Mouse (Mus musculus) CH12.LX (cell line): ENCODE measurements around the gene Mrps18b. TPM values are rescaled to one million over a fixed set of nuclear protein-coding genes. Genes with fewer than 3 reads are reported as not detected.

Source experiments
- DNase-seq: peaks from one replicate; pipeline ENCODE4 v3.0.0-alpha.2; 2013; ENCODE audit errors: extremely low read depth
- H3K27ac ChIP-seq: 2 replicates; pipeline ENCODE4 v1.5.1; 2012; ENCODE audit warnings: low read depth, mild to moderate bottlenecking, control low read depth, moderate library complexity; ENCODE audit not compliant: insufficient read depth
- H3K27me3 ChIP-seq: replicated peaks from 2 replicates; pipeline ENCODE3; 2012; ENCODE audit warnings: inconsistent platforms
- H3K36me3 ChIP-seq, 2 experiments: replicated peaks in 1 of 2; 2 replicates each; pipeline versions ENCODE3 to v1.6.1; 2012; ENCODE audit warnings: inconsistent platforms in 1 of 2, low read length in 1 of 2, mild to moderate bottlenecking in 1 of 2, mixed read lengths in 1 of 2, moderate library complexity in 1 of 2; ENCODE audit not compliant: control insufficient read depth in 1 of 2, insufficient read depth in 1 of 2
- H3K4me1 ChIP-seq, 2 experiments: 2 replicates each; pipeline ENCODE4 v1.6.1; 2012; ENCODE audit warnings: inconsistent platforms in 1 of 2, moderate library complexity in 1 of 2; ENCODE audit not compliant: insufficient read depth in 2 of 2, control insufficient read depth in 1 of 2
- H3K4me2 ChIP-seq: 2 replicates; pipeline ENCODE4 v1.6.1; 2012; ENCODE audit warnings: low read depth, mild to moderate bottlenecking, control low read depth; ENCODE audit not compliant: poor library complexity, insufficient read depth, severe bottlenecking
- H3K4me3 ChIP-seq, 3 experiments: fragments of 150-350 bp in 1 of 3; sonication (generic) in 1 of 3; replicated peaks in 1 of 3; 2 replicates each; pipeline versions ENCODE3 to v1.5.1; 2011 to 2012; ENCODE audit warnings: low read depth in 2 of 3, low read length in 2 of 3, mild to moderate bottlenecking in 2 of 3, moderate library complexity in 2 of 3, control low read depth in 1 of 3, improper control_type of control experiment in 1 of 3, inconsistent platforms in 1 of 3, mixed read lengths in 1 of 3; ENCODE audit not compliant: poor library complexity in 1 of 3
- H3K79me2 ChIP-seq: replicated peaks from 2 replicates; pipeline ENCODE4 v1.6.1; 2012; ENCODE audit warnings: mild to moderate bottlenecking, moderate library complexity; ENCODE audit not compliant: control insufficient read depth, poor library complexity, insufficient read depth, severe bottlenecking; ENCODE audit errors: extremely low read depth
- H3K9ac ChIP-seq: 2 replicates; pipeline ENCODE4 v1.6.1; 2012; ENCODE audit warnings: low read depth, mild to moderate bottlenecking, control low read depth, moderate library complexity; ENCODE audit not compliant: insufficient read depth
- H3K9me3 ChIP-seq: replicated peaks from 2 replicates; pipeline ENCODE3; 2012; ENCODE audit warnings: low read length, inconsistent platforms, mixed read lengths
- BHLHE40 ChIP-seq: IDR thresholded peaks from 2 replicates; pipeline ENCODE4 v1.6.1; 2011; ENCODE audit warnings: mild to moderate bottlenecking, low read depth, low read length, improper control_type of control experiment
- CHD1 ChIP-seq: IDR thresholded peaks from 2 replicates; pipeline ENCODE4 v1.6.1; 2012; ENCODE audit warnings: low read depth, low read length, improper control_type of control experiment, inconsistent platforms
- CHD2 ChIP-seq: IDR thresholded peaks from 2 replicates; pipeline ENCODE4 v1.6.1; 2011; ENCODE audit warnings: low read length, improper control_type of control experiment
- CTCF ChIP-seq, 2 experiments: IDR thresholded peaks in 1 of 2; conservative IDR thresholded peaks in 1 of 2; 2 replicates each; pipeline ENCODE4 v1.5.1; 2011 to 2012; ENCODE audit warnings: low read depth in 2 of 2, low read length in 2 of 2, improper control_type of control experiment in 1 of 2, inconsistent platforms in 1 of 2, mild to moderate bottlenecking in 1 of 2, moderate library complexity in 1 of 2
- EP300 ChIP-seq: IDR thresholded peaks from 2 replicates; pipeline ENCODE4 v1.6.1; 2011; ENCODE audit warnings: low read length, improper control_type of control experiment
- ETS1 ChIP-seq: conservative IDR thresholded peaks from 2 replicates; pipeline ENCODE4 v1.6.1; 2012; ENCODE audit warnings: low read depth, mild to moderate bottlenecking, inconsistent platforms, low read length, improper control_type of control experiment, moderate library complexity
- JUN ChIP-seq: IDR thresholded peaks from 2 replicates; pipeline ENCODE4 v1.6.1; 2011; ENCODE audit warnings: low read depth, mild to moderate bottlenecking, low read length, improper control_type of control experiment, moderate library complexity; ENCODE audit not compliant: insufficient read depth
- KAT2A ChIP-seq: IDR thresholded peaks from 2 replicates; pipeline ENCODE4 v1.6.1; 2012; ENCODE audit warnings: low read length, improper control_type of control experiment, inconsistent platforms; ENCODE audit not compliant: insufficient replicate concordance
- MAFK ChIP-seq: IDR thresholded peaks from 2 replicates; pipeline ENCODE4 v1.6.1; 2011; ENCODE audit warnings: low read length, improper control_type of control experiment; ENCODE audit not compliant: insufficient replicate concordance
- MEF2A ChIP-seq: IDR thresholded peaks from 2 replicates; pipeline ENCODE4 v1.6.1; 2014; ENCODE audit warnings: low read depth, mild to moderate bottlenecking, inconsistent platforms, low read length, improper control_type of control experiment, borderline replicate concordance
- MXI1 ChIP-seq: IDR thresholded peaks from 2 replicates; pipeline ENCODE4 v1.6.1; 2011; ENCODE audit warnings: mild to moderate bottlenecking, low read depth, low read length, improper control_type of control experiment
- POLR2A ChIP-seq: IDR thresholded peaks from 2 replicates; pipeline ENCODE4 v1.6.1; 2011; ENCODE audit warnings: low read depth, mild to moderate bottlenecking, improper control_type of control experiment, low read length
- POLR2AphosphoS2 ChIP-seq: IDR thresholded peaks from 2 replicates; pipeline ENCODE4 v1.6.1; 2011; ENCODE audit warnings: low read depth, low read length, improper control_type of control experiment
- SIN3A ChIP-seq: IDR thresholded peaks from 2 replicates; pipeline ENCODE4 v1.6.1; 2012; ENCODE audit warnings: low read length, improper control_type of control experiment, inconsistent platforms
- UBTF ChIP-seq: IDR thresholded peaks from 2 replicates; pipeline ENCODE4 v1.6.1; 2012; ENCODE audit warnings: low read depth, mild to moderate bottlenecking, inconsistent platforms, low read length, improper control_type of control experiment, moderate library complexity
- USF1 ChIP-seq: IDR thresholded peaks from 2 replicates; pipeline ENCODE4 v1.6.1; 2014; ENCODE audit warnings: low read depth, mild to moderate bottlenecking, inconsistent platforms, low read length, improper control_type of control experiment
- USF2 ChIP-seq: conservative IDR thresholded peaks from 2 replicates; pipeline ENCODE4 v1.6.1; 2011; ENCODE audit warnings: low read depth, low read length, improper control_type of control experiment
- ZC3H11A ChIP-seq: IDR thresholded peaks from 2 replicates; pipeline ENCODE4 v1.6.1; 2012; ENCODE audit warnings: low read depth, mild to moderate bottlenecking, inconsistent platforms, low read length, improper control_type of control experiment
- ZKSCAN1 ChIP-seq: IDR thresholded peaks from 2 replicates; pipeline ENCODE4 v1.6.1; 2012; ENCODE audit warnings: low read depth, inconsistent platforms, low read length, improper control_type of control experiment, borderline replicate concordance
- ZMIZ1 ChIP-seq: IDR thresholded peaks from 2 replicates; pipeline ENCODE4 v1.6.1; 2012; ENCODE audit warnings: low read depth, mild to moderate bottlenecking, inconsistent platforms, low read length, improper control_type of control experiment
- dilution Hi-C: fragments of 300-500 bp; cut with MboI; formaldehyde crosslinking; loops from 2 replicates; pipeline ENCODE4 v1.14.3; 2020; ENCODE audit warnings: low sequenced_read_pairs; ENCODE audit not compliant: extremely low pct_unique_long_range_greater_than_20kb, extremely low pct_ligation_motif_present
- in situ Hi-C: fragments of 300-500 bp; cut with MboI; formaldehyde crosslinking; loops from 3 replicates; pipeline ENCODE4 v1.14.3; 2019; ENCODE audit warnings: low sequenced_read_pairs, low pct_ligation_motif_present, low pct_unique_long_range_greater_than_20kb, mixed read lengths
- polyA plus RNA-seq: library from polyadenylated mRNA; unstranded; fragments of >175 nt; gene quantifications from 2 replicates; pipeline ENCODE4 v1.2.1, GENCODE M21; 2012; ENCODE audit warnings: low read depth; ENCODE audit not compliant: insufficient read length
- total RNA-seq, 2 experiments: library from RNA; depleted of rRNA; stranded (reverse); fragments of 300-350 nt in 1 of 2; fragments of >200 nt in 1 of 2; gene quantifications; 2 replicates each; pipeline ENCODE4 v1.2.3; 2012 to 2014

Gene Mrps18b
- total and polyA plus RNA-seq, 3 experiments = 108 to 172 (median 148) TPM

DNA sequence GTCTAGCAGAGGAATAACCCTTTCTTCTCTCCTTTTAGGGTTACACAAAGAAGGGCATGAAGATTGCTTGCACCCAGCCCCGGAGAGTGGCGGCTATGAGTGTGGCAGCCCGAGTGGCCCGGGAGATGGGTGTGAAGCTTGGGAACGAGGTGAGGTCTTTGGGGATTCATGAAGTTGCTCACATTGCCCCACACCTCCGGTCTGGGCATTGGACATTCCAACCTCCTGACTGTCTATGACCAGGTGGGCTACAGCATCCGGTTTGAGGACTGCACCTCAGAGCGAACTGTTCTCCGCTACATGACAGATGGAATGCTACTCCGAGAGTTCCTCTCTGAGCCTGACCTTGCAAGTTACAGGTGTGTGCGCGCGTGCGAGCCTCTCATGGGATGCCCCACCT, 32.4 kb downstream of the Mrps18b start:
- dilution Hi-C loops = no loop called here
- Histone ChIP-seq H3K9ac (no peak overlapping the region), H3K4me3 (no peak overlapping the region), H3K36me3 (peaks cover 70 to 79% of the 10 kb centered on the region in 2 experiments), H3K4me1 (peaks cover 5 to 16% of the 10 kb centered on the region in 2 experiments)
- DNase-seq = no peak
- no peak for TF ChIP-seq UBTF
- no peak for TF ChIP-seq KAT2A
- no peak for TF ChIP-seq ZKSCAN1
- TF ChIP-seq ETS1 = no peak
- no peak for TF ChIP-seq POLR2AphosphoS2
- no peak for TF ChIP-seq CHD1
- TF ChIP-seq MEF2A = no peak
- TF ChIP-seq POLR2A = no peak
- TF ChIP-seq, all 38 proteins: peak for 0
- in situ Hi-C loops = no loop called here
- no peaks in the 10 kb centered on the region for H3K27me3 ChIP-seq
- no peaks in the 10 kb centered on the region for H3K9me3 ChIP-seq
- H3K27ac ChIP-seq = no peak overlapping the region
- H3K4me2 ChIP-seq = no peak overlapping the region
- peaks cover 20% of the 10 kb centered on the region for H3K79me2 ChIP-seq

DNA sequence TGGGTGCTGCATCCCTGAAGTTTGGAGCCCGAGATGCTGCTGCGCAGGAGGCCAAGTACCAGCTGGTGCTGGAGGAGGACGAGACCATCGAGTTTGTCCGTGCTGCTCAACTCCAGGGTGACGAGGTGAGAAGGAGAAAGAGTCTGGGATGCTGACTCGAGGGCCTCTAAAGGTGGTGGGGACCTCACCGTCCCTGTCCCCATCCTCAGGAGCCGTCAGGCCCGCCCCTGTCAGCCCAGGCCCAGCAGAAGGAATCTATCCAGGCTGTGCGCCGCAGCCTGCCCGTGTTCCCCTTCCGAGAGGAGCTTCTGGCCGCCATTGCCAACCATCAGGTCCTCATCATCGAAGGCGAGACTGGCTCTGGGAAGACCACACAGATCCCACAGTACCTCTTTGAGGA, 33.3 kb downstream of the Mrps18b start:
- TF ChIP-seq SIN3A (no peak), MXI1 (no peak), ETS1 (no peak), USF2 (no peak), EP300 (no peak), KAT2A (no peak), BHLHE40 (no peak), CHD1 (no peak), ZMIZ1 (no peak), CHD2 (no peak), USF1 (no peak), JUN (no peak), UBTF (no peak), CTCF (conservative IDR thresholded peaks at IDR 0.05 in 1 of 2, IDR thresholded peaks at IDR 0.05 in 1 of 2; ENCODE audit: low read depth in 2 of 2, low read length in 2 of 2) (no peak), ZC3H11A (no peak), POLR2AphosphoS2 (no peak), MEF2A (no peak), MAFK (no peak)
- no peaks in the 10 kb centered on the region for H3K27me3 ChIP-seq
- dilution Hi-C loops (no loop called here), in situ Hi-C loops (no loop called here)
- DNase-seq = no peak
- no peaks in the 10 kb centered on the region for H3K9me3 ChIP-seq
- H3K4me3 ChIP-seq = no peak overlapping the region
- no peak overlapping the region for H3K4me2 ChIP-seq
- no peak overlapping the region for H3K9ac ChIP-seq
- H3K36me3 ChIP-seq = peaks cover 61 to 71% of the 10 kb centered on the region in 2 experiments
- H3K27ac ChIP-seq = no peak overlapping the region
- peaks cover 20% of the 10 kb centered on the region for H3K79me2 ChIP-seq
- H3K4me1 ChIP-seq = peaks cover 5 to 16% of the 10 kb centered on the region in 2 experiments
